Mouse (Mus musculus): ENCODE results near the gene Mfng. TPM values are rescaled to one million over a fixed set of nuclear protein-coding genes. Genes with fewer than 3 reads are reported as not detected.

Mfng gene
- polyA plus RNA-seq, 1 experiment from 2014 or later: 27.1 TPM

Other genes with a start within 250 kb of the Mfng start
- gene C1qtnf6, start 242.1 kb downstream of the Mfng start, polyA plus RNA-seq (2015; fragmentation: Nextera tagmentation; extraction: Ambion mirVana): 6.6 and 7.5 TPM in 2 replicates
- 0.31 and 0.56 TPM in 2 replicates for gene Sstr3, start 228.8 kb downstream of the Mfng start, polyA plus RNA-seq (2015; fragmentation: Nextera tagmentation; extraction: Ambion mirVana)
- gene Rac2, start 200.7 kb downstream of the Mfng start, polyA plus RNA-seq (2015; fragmentation: Nextera tagmentation; extraction: Ambion mirVana): 7.4 and 8.4 TPM in 2 replicates
- gene Cyth4, start 176.4 kb downstream of the Mfng start, polyA plus RNA-seq (2015; fragmentation: Nextera tagmentation; extraction: Ambion mirVana): 5.6 and 6.4 TPM in 2 replicates
- gene Elfn2, start 54.7 kb downstream of the Mfng start, polyA plus RNA-seq (2015; fragmentation: Nextera tagmentation; extraction: Ambion mirVana): 10.1 and 11.1 TPM in 2 replicates
- 2.1 and 2.3 TPM in 2 replicates for gene Card10, start 29.6 kb upstream of the Mfng start, polyA plus RNA-seq (2015; fragmentation: Nextera tagmentation; extraction: Ambion mirVana)
- 13.1 and 15.7 TPM in 2 replicates for gene Cdc42ep1, start 69.1 kb upstream of the Mfng start, polyA plus RNA-seq (2015; fragmentation: Nextera tagmentation; extraction: Ambion mirVana)
- gene Lgals2, start 82.1 kb upstream of the Mfng start, polyA plus RNA-seq (2015; fragmentation: Nextera tagmentation; extraction: Ambion mirVana): 0.31 TPM in 1 of 2 replicates, not detected in the other
- 50.7 and 50.8 TPM in 2 replicates for gene Gga1, start 103.7 kb upstream of the Mfng start, polyA plus RNA-seq (2015; fragmentation: Nextera tagmentation; extraction: Ambion mirVana)
- gene Gm49510, start 126.2 kb upstream of the Mfng start, polyA plus RNA-seq (2015; fragmentation: Nextera tagmentation; extraction: Ambion mirVana): not detected in 2 replicates
- 3.6 and 4.2 TPM in 2 replicates for gene Sh3bp1, start 126.3 kb upstream of the Mfng start, polyA plus RNA-seq (2015; fragmentation: Nextera tagmentation; extraction: Ambion mirVana)
- 112 and 125 TPM in 2 replicates for gene Pdxp, start 140.4 kb upstream of the Mfng start, polyA plus RNA-seq (2015; fragmentation: Nextera tagmentation; extraction: Ambion mirVana)
- gene Lgals1, start 153.2 kb upstream of the Mfng start, polyA plus RNA-seq (2015; fragmentation: Nextera tagmentation; extraction: Ambion mirVana): 80.4 and 93.5 TPM in 2 replicates
- 62.5 and 65.8 TPM in 2 replicates for gene Nol12, start 161.5 kb upstream of the Mfng start, polyA plus RNA-seq (2015; fragmentation: Nextera tagmentation; extraction: Ambion mirVana)
- 51.7 and 55.5 TPM in 2 replicates for gene Triobp, start 174.2 kb upstream of the Mfng start, polyA plus RNA-seq (2015; fragmentation: Nextera tagmentation; extraction: Ambion mirVana)